Mouse (Mus musculus): ENCODE measurements around the gene Usp40.

The Usp40 gene

GRCm38 (mm10) chr1:87947681-87948091, 60.7 kb downstream of the Usp40 start:
- no peak for DNase-seq (ENCODE audit: low read depth)

GRCm38 (mm10) chr1:87941765-87942164, 66.6 kb downstream of the Usp40 start:
- DNase-seq (ENCODE audit: low read depth) = no peak

- DNase-seq (ENCODE audit: low read depth) = no peak
These were observed 71.8 kb downstream of the Usp40 start for GRCm38 (mm10) chr1:87936516-87936915.

- DNase-seq (ENCODE audit: low read depth) = no peak
These were observed 72.3 kb downstream of the Usp40 start for GRCm38 (mm10) chr1:87936075-87936474.

GRCm38 (mm10) chr1:87935546-87935945, 72.8 kb downstream of the Usp40 start:
- DNase-seq (ENCODE audit: low read depth) = no peak

- DNase-seq (ENCODE audit: low read depth) = peak; percentile 26
These were observed 73.3 kb downstream of the Usp40 start for GRCm38 (mm10) chr1:87935095-87935494.

- DNase-seq (ENCODE audit: low read depth) = no peak
These were observed 75.3 kb downstream of the Usp40 start for GRCm38 (mm10) chr1:87933051-87933450.

- DNase-seq (ENCODE audit: low read depth) = no peak
These were observed 78.6 kb downstream of the Usp40 start for GRCm38 (mm10) chr1:87929730-87930129.

GRCm38 (mm10) chr1:87924888-87925287, 83.5 kb downstream of the Usp40 start:
- no peak for DNase-seq (ENCODE audit: low read depth)

GRCm38 (mm10) chr1:87922666-87923065, 85.7 kb downstream of the Usp40 start:
- DNase-seq (ENCODE audit: low read depth) = no peak

- no peak for DNase-seq (ENCODE audit: low read depth)
These were observed 88.2 kb downstream of the Usp40 start for GRCm38 (mm10) chr1:87920056-87920614.

- DNase-seq (ENCODE audit: low read depth) = no peak
These were observed 90.3 kb downstream of the Usp40 start for GRCm38 (mm10) chr1:87918061-87918460.

- DNase-seq (ENCODE audit: low read depth) = no peak
These were observed 91.0 kb downstream of the Usp40 start for GRCm38 (mm10) chr1:87917361-87917760.

- DNase-seq (ENCODE audit: low read depth) = no peak
These were observed 95.0 kb downstream of the Usp40 start for GRCm38 (mm10) chr1:87913356-87913755.

- no peak for DNase-seq (ENCODE audit: low read depth)
These were observed 97.9 kb downstream of the Usp40 start for GRCm38 (mm10) chr1:87910428-87910827.

- no peak for DNase-seq (ENCODE audit: low read depth)
These were observed 98.8 kb downstream of the Usp40 start for GRCm38 (mm10) chr1:87909565-87909964.

- DNase-seq (ENCODE audit: low read depth) = no peak
These were observed 99.6 kb downstream of the Usp40 start for GRCm38 (mm10) chr1:87908736-87909135.

GRCm38 (mm10) chr1:87908006-87908405, 100.3 kb downstream of the Usp40 start:
- DNase-seq (ENCODE audit: low read depth) = no peak

GRCm38 (mm10) chr1:87906361-87906956, 101.9 kb downstream of the Usp40 start:
- DNase-seq (ENCODE audit: low read depth) = no peak

GRCm38 (mm10) chr1:87902186-87902585, 106.2 kb downstream of the Usp40 start:
- no peak for DNase-seq (ENCODE audit: low read depth)

- DNase-seq (ENCODE audit: low read depth) = no peak
These were observed 107.4 kb downstream of the Usp40 start for GRCm38 (mm10) chr1:87900979-87901378.

GRCm38 (mm10) chr1:87899701-87900100, 108.7 kb downstream of the Usp40 start:
- DNase-seq (ENCODE audit: low read depth) = no peak

GRCm38 (mm10) chr1:87896921-87897320, 111.4 kb downstream of the Usp40 start:
- no peak for DNase-seq (ENCODE audit: low read depth)
